Mouse (Mus musculus): ENCODE measurements around the gene Sgk1. TPM values are rescaled to one million over a fixed set of nuclear protein-coding genes. Genes with fewer than 3 reads are reported as not detected.
A peak's percentile ranks its signal among the peaks of the same experiment; 100 is the strongest.

The Sgk1 gene
- 100 to 1,000 TPM in 1 of 2 experiments, 10 to 100 TPM in 1; 97.7 to 103 TPM for total RNA-seq (2021)
- long read RNA-seq, experiment 1, transcript Sgk1-204 (14 exons, 3,096 nt): major isoform, 10 of 29 reads
- long read RNA-seq, experiment 1, transcript Sgk1-201 (12 exons, 2,456 nt): minor isoform, 7 of 29 reads
- long read RNA-seq, experiment 1, partial matches to known transcripts: 2 of 29 reads
- long read RNA-seq, experiment 1, other reads (novel, unspliced or antisense): 6 of 29 reads
- long read RNA-seq, experiment 2, transcript Sgk1-202 (12 exons, 2,576 nt): minor isoform, 5 of 55 reads
- long read RNA-seq, experiment 2, transcript Sgk1-201 (12 exons, 2,456 nt): major isoform, 24 of 55 reads
- long read RNA-seq, experiment 2, transcript Sgk1-204 (14 exons, 3,096 nt): minor isoform, 17 of 55 reads
- long read RNA-seq, experiment 2, partial matches to known transcripts: 5 of 55 reads
- long read RNA-seq, experiment 2, other reads (novel, unspliced or antisense): 3 of 55 reads

GRCm38 (mm10) chr10:21882184-21883081 is at the start of gene Sgk1:
Sgk1 (plus strand) TSS chr10:21882184.
- Histone ChIP-seq H3K27ac (peak within 1 kb of the TSS; percentile 89), H3K4me3 (peak within 1 kb of the TSS; percentile 73)
- TF ChIP-seq CTCF (conservative IDR thresholded peaks at IDR 0.05): no peak
- DNase-seq (ENCODE audit: low spot score in 2 of 2): peak; percentile 42 to 59

GRCm38 (mm10) chr10:21832282-21832681 is 49.7 kb upstream of the Sgk1 start:
- TF ChIP-seq CTCF (conservative IDR thresholded peaks at IDR 0.05): no peak

GRCm38 (mm10) chr10:21833757-21834156 is 48.2 kb upstream of the Sgk1 start:
- Histone ChIP-seq H3K4me3 (no peak overlapping the region), H3K27ac (no peak overlapping the region)
- no peak for TF ChIP-seq CTCF (conservative IDR thresholded peaks at IDR 0.05)
- DNase-seq (ENCODE audit: low spot score in 2 of 2): no peak

More at GRCm38 (mm10) chr10:21832282-21832681, 49.7 kb upstream of the Sgk1 start:
- Histone ChIP-seq H3K4me3 (no peak overlapping the region), H3K27ac (peak overlapping the region; percentile 46; the same call in 1 of the 2 replicates)
- peak in 1 of 2 experiments; percentile 46 for DNase-seq (ENCODE audit: low spot score in 2 of 2)

GRCm38 (mm10) chr10:21835077-21835476 is 46.9 kb upstream of the Sgk1 start:
- Histone ChIP-seq H3K27ac (no peak overlapping the region), H3K4me3 (no peak overlapping the region)
- TF ChIP-seq CTCF (conservative IDR thresholded peaks at IDR 0.05): no peak
- DNase-seq (ENCODE audit: low spot score in 2 of 2): no peak

- TF ChIP-seq CTCF (conservative IDR thresholded peaks at IDR 0.05): no peak
- H3K4me3 ChIP-seq: no peak overlapping the region
- no peak overlapping the region for H3K27ac ChIP-seq
- no peak for DNase-seq (ENCODE audit: low spot score in 2 of 2)
Observed at GRCm38 (mm10) chr10:21839248-21840155, 42.5 kb upstream of the Sgk1 start.

- DNase-seq (ENCODE audit: low spot score in 2 of 2): no peak
- TF ChIP-seq CTCF (conservative IDR thresholded peaks at IDR 0.05): no peak
- H3K27ac ChIP-seq: no peak overlapping the region
- no peak overlapping the region for H3K4me3 ChIP-seq
Observed at GRCm38 (mm10) chr10:21843326-21843725, 38.7 kb upstream of the Sgk1 start.

GRCm38 (mm10) chr10:21843861-21844260 is 38.1 kb upstream of the Sgk1 start:
- Histone ChIP-seq H3K4me3 (no peak overlapping the region), H3K27ac (no peak overlapping the region)
- no peak for DNase-seq (ENCODE audit: low spot score in 2 of 2)
- no peak for TF ChIP-seq CTCF (conservative IDR thresholded peaks at IDR 0.05)

- no peak for TF ChIP-seq CTCF (conservative IDR thresholded peaks at IDR 0.05)
- Histone ChIP-seq H3K27ac (no peak overlapping the region), H3K4me3 (no peak overlapping the region)
- no peak for DNase-seq (ENCODE audit: low spot score in 2 of 2)
Observed at GRCm38 (mm10) chr10:21844391-21844790, 37.6 kb upstream of the Sgk1 start.

GRCm38 (mm10) chr10:21845601-21846282 is 36.2 kb upstream of the Sgk1 start:
- no peak overlapping the region for H3K27ac ChIP-seq
- no peak for DNase-seq (ENCODE audit: low spot score in 2 of 2)
- no peak overlapping the region for H3K4me3 ChIP-seq
- TF ChIP-seq CTCF (conservative IDR thresholded peaks at IDR 0.05): no peak

- Histone ChIP-seq H3K27ac (no peak overlapping the region), H3K4me3 (no peak overlapping the region)
- no peak for TF ChIP-seq CTCF (conservative IDR thresholded peaks at IDR 0.05)
- no peak for DNase-seq (ENCODE audit: low spot score in 2 of 2)
Observed at GRCm38 (mm10) chr10:21846366-21846765, 35.6 kb upstream of the Sgk1 start.

GRCm38 (mm10) chr10:21847026-21847820 is 34.8 kb upstream of the Sgk1 start:
- no peak for DNase-seq (ENCODE audit: low spot score in 2 of 2)
- H3K27ac ChIP-seq: no peak overlapping the region
- no peak overlapping the region for H3K4me3 ChIP-seq
- no peak for TF ChIP-seq CTCF (conservative IDR thresholded peaks at IDR 0.05)

Data from layer of hippocampus, adult 2 months (tissue).